Mouse (Mus musculus): ENCODE results near the gene Ttyh3. TPM values are rescaled to one million over a fixed set of nuclear protein-coding genes. Genes with fewer than 3 reads are reported as not detected.

Ttyh3 gene
- polyA plus RNA-seq, 1 experiment from 2014 or later: 17.0 TPM

GRCm38 (mm10) chr5:140601712-140602111 is 47.1 kb downstream of the Ttyh3 start:
- Histone ChIP-seq H3K27ac (ENCODE audit: low read length) (no peak overlapping the region), H3K4me1 (ENCODE audit: control insufficient read depth, insufficient read depth, low read length) (peaks cover 25% of the 10 kb centered on the region), H3K9ac (ENCODE audit: low read depth, low read length) (no peak overlapping the region), H3K4me2 (ENCODE audit: low read depth, low read length) (no peak overlapping the region), H3K4me3 (ENCODE audit: low read length) (no peak overlapping the region), H3K27me3 (replicated peaks; ENCODE audit: control insufficient read depth, insufficient read depth, low read length) (peaks cover 4% of the 10 kb centered on the region; the same call in 1 of the 2 replicates), H3K36me3 (ENCODE audit: control insufficient read depth, insufficient read depth, low read length) (no peaks in the 10 kb centered on the region), H3K9me3 (ENCODE audit: control insufficient read depth, low read length) (no peaks in the 10 kb centered on the region)
- 70% methylated on average over 12 of the region's 12 CpGs for WGBS
- ATAC-seq: no peak

GRCm38 (mm10) chr5:140599939-140600338 is 48.9 kb downstream of the Ttyh3 start:
- Histone ChIP-seq H3K9me3 (ENCODE audit: control insufficient read depth, low read length) (no peaks in the 10 kb centered on the region), H3K9ac (ENCODE audit: low read depth, low read length) (no peak overlapping the region), H3K36me3 (ENCODE audit: control insufficient read depth, insufficient read depth, low read length) (no peaks in the 10 kb centered on the region), H3K4me3 (ENCODE audit: low read length) (no peak overlapping the region), H3K4me1 (ENCODE audit: control insufficient read depth, insufficient read depth, low read length) (peaks cover 20% of the 10 kb centered on the region), H3K27ac (ENCODE audit: low read length) (no peak overlapping the region), H3K4me2 (ENCODE audit: low read depth, low read length) (no peak overlapping the region), H3K27me3 (replicated peaks; ENCODE audit: control insufficient read depth, insufficient read depth, low read length) (0 out of 2 replicates have a peak, but pooled peaks cover 4% of the 10 kb centered on the region)
- ATAC-seq: no peak
- 49% methylated on average over 5 of the region's 5 CpGs for WGBS

GRCm38 (mm10) chr5:140597787-140598186 is 51.0 kb downstream of the Ttyh3 start:
- H3K9me3 ChIP-seq (ENCODE audit: control insufficient read depth, low read length): no peaks in the 10 kb centered on the region
- WGBS: 82% methylated on average over 4 of the region's 4 CpGs
- no peak for ATAC-seq

GRCm38 (mm10) chr5:140596927-140597588 is 51.8 kb downstream of the Ttyh3 start:
- peak overlapping the region; percentile 17; the same call in 1 of the 2 replicates for H3K4me2 ChIP-seq (ENCODE audit: low read depth, low read length)
- 47% methylated on average over 18 of the region's 18 CpGs for WGBS
- ATAC-seq: peak; percentile 64
- H3K9me3 ChIP-seq (ENCODE audit: control insufficient read depth, low read length): no peaks in the 10 kb centered on the region
- H3K4me3 ChIP-seq (ENCODE audit: low read length): no peak overlapping the region
- peak overlapping the region; percentile 42 for H3K9ac ChIP-seq (ENCODE audit: low read depth, low read length)
- H3K36me3 ChIP-seq (ENCODE audit: control insufficient read depth, insufficient read depth, low read length): no peaks in the 10 kb centered on the region
- peak overlapping the region; percentile 60 for H3K27ac ChIP-seq (ENCODE audit: low read length)
- H3K27me3 ChIP-seq (replicated peaks; ENCODE audit: control insufficient read depth, insufficient read depth, low read length): no peaks in the 10 kb centered on the region
- H3K4me1 ChIP-seq (ENCODE audit: control insufficient read depth, insufficient read depth, low read length): peaks cover 13% of the 10 kb centered on the region

More at GRCm38 (mm10) chr5:140597787-140598186, 51.0 kb downstream of the Ttyh3 start:
- Histone ChIP-seq H3K4me2 (ENCODE audit: low read depth, low read length) (no peak overlapping the region), H3K27me3 (replicated peaks; ENCODE audit: control insufficient read depth, insufficient read depth, low read length) (no peaks in the 10 kb centered on the region), H3K4me3 (ENCODE audit: low read length) (no peak overlapping the region), H3K27ac (ENCODE audit: low read length) (no peak overlapping the region), H3K36me3 (ENCODE audit: control insufficient read depth, insufficient read depth, low read length) (no peaks in the 10 kb centered on the region), H3K4me1 (ENCODE audit: control insufficient read depth, insufficient read depth, low read length) (peaks cover 19% of the 10 kb centered on the region), H3K9ac (ENCODE audit: low read depth, low read length) (no peak overlapping the region)

GRCm38 (mm10) chr5:140596426-140596825 is 52.4 kb downstream of the Ttyh3 start:
- Histone ChIP-seq H3K36me3 (ENCODE audit: control insufficient read depth, insufficient read depth, low read length) (no peaks in the 10 kb centered on the region), H3K9ac (ENCODE audit: low read depth, low read length) (peak overlapping the region; percentile 42), H3K4me3 (ENCODE audit: low read length) (no peak overlapping the region), H3K4me1 (ENCODE audit: control insufficient read depth, insufficient read depth, low read length) (peaks cover 13% of the 10 kb centered on the region), H3K4me2 (ENCODE audit: low read depth, low read length) (peak overlapping the region; percentile 17; the same call in 1 of the 2 replicates), H3K9me3 (ENCODE audit: control insufficient read depth, low read length) (no peaks in the 10 kb centered on the region), H3K27me3 (replicated peaks; ENCODE audit: control insufficient read depth, insufficient read depth, low read length) (no peaks in the 10 kb centered on the region), H3K27ac (ENCODE audit: low read length) (peak overlapping the region; percentile 60)
- ATAC-seq: peak; percentile 41
- 37% methylated on average over 3 of the region's 3 CpGs for WGBS

- Histone ChIP-seq H3K9ac (ENCODE audit: low read depth, low read length) (no peak overlapping the region), H3K9me3 (ENCODE audit: control insufficient read depth, low read length) (no peaks in the 10 kb centered on the region), H3K4me1 (ENCODE audit: control insufficient read depth, insufficient read depth, low read length) (peaks cover 13% of the 10 kb centered on the region), H3K27me3 (replicated peaks; ENCODE audit: control insufficient read depth, insufficient read depth, low read length) (no peaks in the 10 kb centered on the region), H3K4me3 (ENCODE audit: low read length) (no peak overlapping the region), H3K36me3 (ENCODE audit: control insufficient read depth, insufficient read depth, low read length) (no peaks in the 10 kb centered on the region), H3K4me2 (ENCODE audit: low read depth, low read length) (no peak overlapping the region), H3K27ac (ENCODE audit: low read length) (no peak overlapping the region)
- no peak for ATAC-seq
- 77% methylated on average over 5 of the region's 5 CpGs for WGBS
Measured at GRCm38 (mm10) chr5:140594846-140595245, 54.0 kb downstream of the Ttyh3 start.

- WGBS: 76% methylated on average over 16 of the region's 16 CpGs
Measured at GRCm38 (mm10) chr5:140589082-140589774, 59.6 kb downstream of the Ttyh3 start.

GRCm38 (mm10) chr5:140583732-140584368 is 65.0 kb downstream of the Ttyh3 start:
- peaks cover 20% of the 10 kb centered on the region for H3K4me1 ChIP-seq (ENCODE audit: control insufficient read depth, insufficient read depth, low read length)
- no peaks in the 10 kb centered on the region for H3K36me3 ChIP-seq (ENCODE audit: control insufficient read depth, insufficient read depth, low read length)
- 60% methylated on average over 6 of the region's 6 CpGs for WGBS
- no peaks in the 10 kb centered on the region for H3K27me3 ChIP-seq (replicated peaks; ENCODE audit: control insufficient read depth, insufficient read depth, low read length)
- no peak overlapping the region for H3K4me3 ChIP-seq (ENCODE audit: low read length)
- no peaks in the 10 kb centered on the region for H3K9me3 ChIP-seq (ENCODE audit: control insufficient read depth, low read length)
- no peak overlapping the region for H3K27ac ChIP-seq (ENCODE audit: low read length)
- no peak overlapping the region for H3K4me2 ChIP-seq (ENCODE audit: low read depth, low read length)
- no peak for ATAC-seq
- no peak overlapping the region for H3K9ac ChIP-seq (ENCODE audit: low read depth, low read length)

More at GRCm38 (mm10) chr5:140589082-140589774, 59.6 kb downstream of the Ttyh3 start:
- Histone ChIP-seq H3K36me3 (ENCODE audit: control insufficient read depth, insufficient read depth, low read length) (no peaks in the 10 kb centered on the region), H3K4me3 (ENCODE audit: low read length) (no peak overlapping the region), H3K4me1 (ENCODE audit: control insufficient read depth, insufficient read depth, low read length) (0 out of 2 replicates have a peak, but pooled peaks cover 2% of the 10 kb centered on the region), H3K4me2 (ENCODE audit: low read depth, low read length) (no peak overlapping the region), H3K9ac (ENCODE audit: low read depth, low read length) (no peak overlapping the region), H3K9me3 (ENCODE audit: control insufficient read depth, low read length) (no peaks in the 10 kb centered on the region), H3K27me3 (replicated peaks; ENCODE audit: control insufficient read depth, insufficient read depth, low read length) (no peaks in the 10 kb centered on the region), H3K27ac (ENCODE audit: low read length) (no peak overlapping the region)
- ATAC-seq: peak; percentile 67

- H3K4me3 ChIP-seq (ENCODE audit: low read length): no peak overlapping the region
- WGBS: 45% methylated on average over 8 of the region's 8 CpGs
- ATAC-seq: no peak
- H3K36me3 ChIP-seq (ENCODE audit: control insufficient read depth, insufficient read depth, low read length): no peaks in the 10 kb centered on the region
- H3K4me2 ChIP-seq (ENCODE audit: low read depth, low read length): no peak overlapping the region
- no peaks in the 10 kb centered on the region for H3K9me3 ChIP-seq (ENCODE audit: control insufficient read depth, low read length)
- H3K9ac ChIP-seq (ENCODE audit: low read depth, low read length): no peak overlapping the region
- H3K4me1 ChIP-seq (ENCODE audit: control insufficient read depth, insufficient read depth, low read length): peaks cover 20% of the 10 kb centered on the region
- H3K27ac ChIP-seq (ENCODE audit: low read length): no peak overlapping the region
- H3K27me3 ChIP-seq (replicated peaks; ENCODE audit: control insufficient read depth, insufficient read depth, low read length): no peaks in the 10 kb centered on the region
Measured at GRCm38 (mm10) chr5:140582995-140583731, 65.7 kb downstream of the Ttyh3 start.
